Mouse (Mus musculus) embryo, embryonic 10 days (tissue): Measurements from ENCODE around the gene Gm266.
"Not testable (repeated sequence)": the region's sequence is repeated elsewhere in the genome, so short reads cannot be mapped to it uniquely, and the experiment has no call there.

Experiments used
- DNase-seq: peaks from one replicate; pipeline ENCODE4 v3.0.0-alpha.2; 2015; ENCODE audit warnings: low spot score

Gm266 gene

DNA sequence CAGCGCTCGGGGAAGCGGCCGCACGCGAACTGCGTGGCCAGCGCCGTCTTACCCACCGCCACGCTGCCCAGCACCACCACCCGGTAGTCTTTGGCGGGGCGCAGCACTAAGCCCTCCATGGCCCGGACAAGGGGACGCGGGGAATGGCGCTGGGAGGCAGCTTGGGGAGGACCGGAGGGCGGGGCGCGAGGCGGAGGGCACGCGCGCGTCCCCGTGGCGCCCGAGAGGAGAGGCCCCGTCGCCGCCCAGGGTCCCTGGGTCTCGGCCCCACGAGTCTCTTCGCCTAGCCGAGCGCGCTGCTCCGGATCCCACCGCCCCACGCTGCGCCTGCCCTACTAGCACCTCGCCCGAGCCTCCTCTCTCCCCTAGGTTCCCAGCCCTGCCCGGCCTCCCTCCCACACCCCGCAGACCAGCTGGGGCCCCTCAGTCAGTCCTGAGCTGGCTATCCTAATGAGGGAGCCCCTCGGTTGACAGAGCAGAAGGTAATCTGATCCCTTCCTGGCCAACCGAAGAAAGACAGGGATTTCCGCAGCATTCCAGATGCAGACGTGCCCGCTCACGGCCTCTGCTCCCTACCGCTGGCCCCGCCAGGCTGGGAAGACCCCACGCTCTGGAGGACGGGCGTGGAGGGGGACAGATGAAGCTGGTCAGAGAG lies at the start of gene Gm266:
Gene Gm266, minus strand, starts transcription at position 172 of the 655 bp plus-strand sequence.
- peak; percentile 89 for DNase-seq

DNA sequence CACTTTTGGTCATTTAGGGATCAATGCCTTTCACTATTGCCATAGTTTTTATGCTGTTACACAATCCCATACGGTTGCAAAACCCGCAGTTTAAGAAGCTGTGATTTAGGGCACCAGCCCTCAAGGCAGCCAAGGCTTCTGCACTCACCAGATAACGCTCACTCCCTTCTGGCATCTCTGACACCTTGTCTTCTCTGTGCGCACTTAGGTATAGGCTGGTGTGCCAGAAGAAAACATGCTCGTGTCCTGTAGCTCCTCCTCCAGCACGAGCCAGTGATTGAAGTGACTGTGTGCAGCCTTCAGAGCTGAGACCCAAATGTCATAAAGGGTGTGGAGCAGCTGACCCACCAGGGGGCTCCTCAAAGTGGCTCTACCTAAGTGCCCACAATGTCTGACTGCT lies 49.7 kb upstream of the Gm266 start:
- DNase-seq: no peak

DNA sequence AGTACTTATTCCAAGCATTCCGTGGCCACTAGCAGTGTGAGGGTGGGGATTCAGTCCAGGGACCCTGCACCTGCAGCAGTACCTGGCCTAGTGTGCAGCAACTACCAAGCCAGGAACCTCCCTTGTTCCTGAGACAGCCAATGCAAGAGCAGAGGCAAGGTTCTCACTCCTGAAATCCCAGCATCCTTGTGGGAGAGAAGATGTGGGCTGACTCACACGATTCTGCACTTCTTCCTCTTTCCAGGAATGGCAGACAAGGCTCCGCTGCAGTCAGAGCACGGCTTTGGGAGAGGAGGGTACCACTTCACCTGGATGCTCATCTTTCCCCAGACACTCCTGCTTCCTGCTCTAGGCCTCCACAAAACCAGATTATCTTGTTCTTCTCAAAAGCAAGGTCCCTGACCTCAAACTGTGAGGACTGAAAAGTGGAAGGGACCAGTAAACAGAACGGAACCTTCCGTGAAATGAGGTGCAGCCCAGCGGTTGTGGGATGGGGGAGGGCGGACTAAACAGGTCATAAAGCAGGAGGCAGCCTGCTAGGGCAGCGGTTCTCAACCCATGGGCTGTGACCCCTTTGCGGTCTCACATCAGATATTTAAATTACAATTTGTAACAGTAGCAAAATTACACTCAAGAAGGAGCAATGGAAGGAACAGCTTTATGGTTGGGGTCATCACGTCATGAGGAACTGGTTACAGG lies 47.6 kb upstream of the Gm266 start:
- no peak for DNase-seq

GRCm38 (mm10) chr12:111529192-111529591 lies 43.6 kb upstream of the Gm266 start:
- DNase-seq: no peak

DNA sequence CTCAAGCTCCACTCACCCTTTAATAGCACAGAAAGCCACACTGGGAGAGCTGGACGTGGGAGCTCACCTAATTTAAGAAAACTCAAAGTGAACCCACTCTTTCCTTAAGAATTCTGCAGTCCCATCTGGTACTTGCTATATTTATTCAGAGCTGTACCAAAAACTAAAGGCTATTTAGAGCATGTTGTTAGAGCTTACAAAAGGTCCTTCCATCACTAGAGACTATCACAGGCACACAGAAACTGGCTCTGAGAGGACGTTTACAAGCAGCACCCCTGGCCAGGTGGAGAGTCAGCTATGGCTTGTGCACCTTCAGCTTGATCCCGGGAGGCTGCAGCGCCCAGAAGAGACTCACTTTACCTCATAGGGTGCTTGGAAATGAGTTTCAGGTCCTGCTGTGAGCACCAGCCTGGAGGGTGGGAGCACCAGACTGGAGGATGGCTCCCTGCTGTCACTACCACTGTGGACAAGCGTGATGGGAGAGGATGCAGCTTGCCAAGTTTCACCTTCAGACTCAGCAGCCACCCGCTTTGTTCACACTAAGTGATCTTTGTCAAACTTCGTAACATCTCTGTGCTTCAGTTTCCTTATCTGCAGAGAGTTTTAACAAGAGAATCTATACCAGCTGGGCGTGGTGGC lies 42.1 kb upstream of the Gm266 start:
- DNase-seq: no peak

DNA sequence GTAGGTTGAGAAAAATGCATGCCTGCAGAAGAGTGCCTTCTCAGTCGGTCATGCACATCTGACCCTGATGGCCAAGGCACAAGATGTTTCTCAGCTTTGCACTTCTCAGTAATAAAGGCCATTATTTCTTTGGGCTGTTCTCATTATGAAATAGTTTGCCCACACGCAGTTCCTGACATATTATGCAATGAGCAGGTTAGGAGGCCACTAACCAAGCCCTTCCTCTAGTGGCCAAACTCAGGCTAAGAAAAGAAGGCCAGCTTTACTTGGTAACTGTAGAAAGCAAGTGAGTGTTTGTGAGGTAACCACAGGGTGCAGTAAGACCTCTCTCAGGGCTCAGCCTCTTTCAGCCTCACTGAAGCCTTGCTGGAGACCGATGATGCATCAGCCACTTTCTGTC lies 39.3 kb upstream of the Gm266 start:
- no peak for DNase-seq

- DNase-seq: no peak
Observed at GRCm38 (mm10) chr12:111524469-111524868, 38.8 kb upstream of the Gm266 start.

GRCm38 (mm10) chr12:111520994-111521393 lies 35.4 kb upstream of the Gm266 start:
- no peak for DNase-seq

DNA sequence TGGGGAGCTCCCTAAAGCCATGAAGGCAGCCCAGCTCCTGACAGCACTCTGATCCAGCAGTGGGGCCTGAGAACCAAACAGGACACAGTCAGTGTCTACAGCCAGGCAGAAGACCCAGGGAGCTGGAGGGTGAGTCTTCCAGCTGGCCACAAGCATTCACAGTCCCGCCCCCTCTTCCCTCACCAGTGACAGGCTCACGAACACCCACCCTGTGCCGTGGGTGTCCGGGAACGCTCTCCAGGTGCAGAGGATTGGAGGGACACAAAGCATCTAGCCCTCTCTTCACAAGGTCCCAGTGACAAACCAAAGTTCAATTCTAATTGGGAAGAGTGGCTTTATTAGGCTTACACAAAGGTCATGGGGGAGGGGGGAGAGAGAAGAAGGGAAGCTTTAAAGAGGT lies 34.2 kb upstream of the Gm266 start:
- DNase-seq: no peak

DNA sequence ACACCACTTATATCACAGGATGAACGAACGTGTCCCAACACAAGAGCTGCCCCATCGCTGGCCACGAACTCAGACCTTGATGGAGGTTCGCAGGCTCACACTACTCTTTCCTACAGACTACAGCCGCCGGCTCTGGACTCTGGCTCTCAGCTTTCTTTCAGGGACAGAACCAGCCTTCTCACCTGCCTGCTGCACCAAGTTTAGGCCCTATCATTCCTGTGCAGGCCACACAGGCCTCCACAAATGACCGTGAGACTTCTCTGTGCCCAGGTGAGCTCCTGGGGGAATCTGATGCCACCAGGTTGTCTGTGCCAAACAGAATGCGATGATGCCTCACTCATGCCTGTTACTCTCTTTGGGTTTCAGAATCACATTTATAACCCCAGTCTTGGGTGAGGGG lies 32.8 kb upstream of the Gm266 start:
- no peak for DNase-seq

GRCm38 (mm10) chr12:111517901-111518300 lies 32.3 kb upstream of the Gm266 start:
- DNase-seq: no peak

DNA sequence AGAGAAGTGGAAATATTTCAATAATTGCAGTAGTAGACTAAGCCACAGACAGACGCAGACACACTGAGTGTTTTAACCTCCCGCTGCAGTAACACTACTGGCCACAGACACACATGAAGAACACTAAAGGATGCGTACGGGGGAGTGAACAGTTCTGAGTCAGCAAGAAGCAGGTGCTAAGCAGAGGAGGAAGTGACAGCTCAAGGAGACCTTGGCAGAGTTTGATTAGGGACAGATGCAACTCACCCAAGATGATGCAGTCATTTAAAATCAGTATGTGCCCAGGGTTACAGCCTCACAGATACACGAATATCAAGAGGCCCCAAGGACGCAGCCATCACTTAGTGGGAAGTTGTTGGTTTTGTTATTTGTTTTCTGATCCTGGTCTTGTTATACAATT lies 31.2 kb upstream of the Gm266 start:
- no peak for DNase-seq

DNA sequence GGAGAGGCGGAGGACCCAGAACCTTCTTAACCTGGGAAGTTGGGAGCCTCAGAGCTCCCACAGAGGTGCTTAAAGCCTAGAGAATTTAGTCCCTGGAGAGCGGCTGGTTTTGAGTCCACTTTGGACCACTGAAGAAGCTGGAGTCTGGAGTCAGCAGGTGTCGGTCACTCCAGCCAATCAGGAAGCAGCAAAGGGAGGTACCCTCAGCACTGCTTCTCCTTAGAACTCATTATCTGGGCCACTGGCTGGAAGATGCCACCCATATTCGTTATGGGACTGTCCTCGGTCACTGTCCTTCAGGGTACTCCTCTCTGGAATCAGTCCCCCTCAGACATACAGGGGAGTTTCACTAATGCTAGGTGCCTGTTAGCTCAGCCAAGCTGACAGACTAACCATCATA lies 30.3 kb upstream of the Gm266 start:
- DNase-seq: no peak

- no peak for DNase-seq
Observed at GRCm38 (mm10) chr12:111514874-111515649, 29.4 kb upstream of the Gm266 start.

DNA sequence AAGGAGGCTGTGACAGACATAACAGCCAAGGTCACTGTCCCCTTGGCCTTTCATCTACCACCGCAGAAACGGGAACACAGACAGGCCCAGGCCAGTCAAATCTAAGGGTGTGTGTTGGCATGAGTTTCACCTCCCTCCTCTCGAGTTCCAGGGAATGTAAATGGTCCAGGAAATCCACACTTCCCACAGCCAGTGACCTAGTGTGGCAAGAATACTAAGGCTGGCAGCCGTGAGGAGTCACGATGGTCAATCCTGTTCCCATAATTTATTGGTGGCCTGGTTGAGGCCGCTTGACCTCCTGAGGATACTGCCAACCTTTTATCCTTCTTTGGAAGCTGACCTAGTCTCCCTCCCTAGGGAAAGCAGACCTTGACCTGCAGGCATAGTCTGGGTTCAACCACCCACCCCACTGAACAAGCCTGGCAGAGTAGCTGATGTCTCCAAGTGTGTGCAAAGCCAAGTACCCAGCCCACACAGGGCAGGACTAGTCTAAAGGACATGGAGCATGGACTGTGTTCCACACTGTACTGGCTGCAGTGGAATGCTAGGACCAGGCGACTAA lies 28.7 kb upstream of the Gm266 start:
- DNase-seq: no peak

DNA sequence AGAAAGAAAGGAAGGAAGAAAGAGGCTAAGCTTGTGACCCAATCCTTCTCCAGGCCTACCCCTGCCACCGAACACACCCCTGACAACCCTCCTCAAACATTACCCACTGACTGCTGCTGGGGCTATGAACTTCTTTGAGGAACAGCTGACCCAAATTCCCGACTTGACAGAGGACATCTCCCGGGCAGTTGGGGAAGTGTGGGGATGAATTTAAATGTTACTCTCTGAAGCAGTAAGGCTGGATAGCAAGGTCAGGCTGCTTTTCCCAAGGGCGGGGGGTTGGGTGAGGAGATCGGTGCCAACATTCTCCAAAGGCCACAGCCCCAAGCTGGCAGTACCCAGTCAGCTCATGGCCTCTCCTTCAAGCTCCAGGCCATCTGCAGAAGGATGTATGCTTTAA lies 28.1 kb upstream of the Gm266 start:
- DNase-seq: no peak

GRCm38 (mm10) chr12:111512572-111513063 lies 27.0 kb upstream of the Gm266 start:
- no peak for DNase-seq

GRCm38 (mm10) chr12:111508438-111508837 lies 22.8 kb upstream of the Gm266 start:
- not testable (repeated sequence) for DNase-seq

- DNase-seq: no peak
Observed at GRCm38 (mm10) chr12:111507962-111508361, 22.3 kb upstream of the Gm266 start.

GRCm38 (mm10) chr12:111507001-111507400 lies 21.4 kb upstream of the Gm266 start:
- no peak for DNase-seq

DNA sequence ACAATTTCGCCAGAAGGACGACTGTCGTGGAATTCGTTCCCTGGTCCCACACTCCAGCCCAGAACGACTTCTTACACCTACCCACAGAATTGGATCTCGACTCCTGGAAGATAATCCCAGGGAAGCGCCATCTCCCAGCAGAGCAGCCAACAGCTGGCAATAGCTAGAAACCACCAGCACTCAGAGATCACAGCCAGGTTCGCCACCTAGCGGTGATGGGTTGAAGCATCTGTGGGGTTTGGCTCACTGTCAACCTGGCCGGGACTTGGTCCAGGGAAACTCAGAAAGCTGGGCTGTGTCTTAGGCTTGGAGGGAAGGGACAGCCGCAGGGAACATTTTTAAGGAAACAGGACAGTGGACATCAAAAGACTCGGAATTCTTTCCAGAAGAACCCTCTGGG lies 19.3 kb upstream of the Gm266 start:
- peak; percentile 93 for DNase-seq

DNA sequence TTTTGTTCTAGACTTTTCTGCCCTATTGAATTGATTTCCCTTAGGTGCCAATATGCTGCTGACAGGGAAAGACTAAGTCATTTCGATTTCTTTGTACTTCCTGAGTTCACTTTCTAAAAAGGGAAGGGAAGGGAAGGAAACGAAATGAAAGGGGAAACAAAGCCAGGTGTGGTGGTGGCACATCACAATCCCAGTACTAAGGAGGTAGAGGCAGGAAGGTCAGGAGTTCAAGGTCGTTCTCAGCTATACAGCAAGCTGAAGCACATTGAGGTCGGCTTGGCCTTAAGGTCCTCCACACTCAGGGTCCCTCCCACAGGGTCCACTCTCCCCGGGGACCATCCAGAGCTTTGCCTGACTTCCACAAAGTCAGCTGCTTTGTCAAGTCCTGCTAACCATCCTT lies 17.9 kb upstream of the Gm266 start:
- DNase-seq: no peak
